Mouse (Mus musculus): ENCODE results near the gene Tmprss12.

- TF ChIP-seq CTCF (IDR thresholded peaks at IDR 0.05) (no peak), EP300 (IDR thresholded peaks at IDR 0.05) (no peak)
Observed at GRCm38 (mm10) chr15:100312346-100312745, 31.7 kb downstream of the Tmprss12 start.

Data from lung, postnatal 0 days (tissue).